Mouse (Mus musculus) megakaryocyte progenitor cell, adult 5-6 weeks (primary cell): Measurements from ENCODE around the gene Gata2. TPM values are rescaled to one million over a fixed set of nuclear protein-coding genes. Genes with fewer than 3 reads are reported as not detected.

Experiments
- ATAC-seq: replicated peaks from 2 replicates; pipeline ENCODE4 v1.8.0; 2016; ENCODE audit warnings: mild to moderate bottlenecking, moderate TSS enrichment, inconsistent platforms; ENCODE audit not compliant: poor library complexity
- total RNA-seq, 2 experiments: library from RNA; stranded (forward) in 1 of 2; stranded (reverse) in 1 of 2; fragments of 157-497, 149-512 nt in 1 of 2; fragments of 200-1000 nt in 1 of 2; gene quantifications; 2 replicates each; pipeline versions ENCODE4 v1.2.3 to v1.2.4; 2015 to 2017

The Gata2 gene
- total RNA-seq, 2 experiments from 2014 or later, result 6.0 to 19.8 TPM

- peak; percentile 59 for ATAC-seq
These were observed 58.2 kb downstream of the Gata2 start for GRCm38 (mm10) chr6:88251798-88252478.

GRCm38 (mm10) chr6:88254082-88254481, 60.4 kb downstream of the Gata2 start:
- peak; percentile 25 for ATAC-seq

- peak; percentile 24 for ATAC-seq
These were observed 61.7 kb downstream of the Gata2 start for GRCm38 (mm10) chr6:88255435-88255834.

Other genes starting within 250 kb of the Gata2 start
- 2.4 and 2.8 TPM in 2 replicates for gene H1fx, start 212.3 kb upstream of the Gata2 start, total RNA-seq (2015)
- gene H1fx, start 212.3 kb upstream of the Gata2 start, total RNA-seq (2017), result 0.68 and 1.7 TPM in 2 replicates
- 262 and 265 TPM in 2 replicates for gene Rab7, start 148.6 kb upstream of the Gata2 start, total RNA-seq (2015)
- 76.2 and 93.7 TPM in 2 replicates for gene Rab7, start 148.6 kb upstream of the Gata2 start, total RNA-seq (2017)
- gene Rpn1, start 109.4 kb upstream of the Gata2 start, total RNA-seq (2015), result 200 and 205 TPM in 2 replicates
- gene Rpn1, start 109.4 kb upstream of the Gata2 start, total RNA-seq (2017), result 385 and 395 TPM in 2 replicates
- gene Dnajb8, start 28.4 kb downstream of the Gata2 start, total RNA-seq (2015), result not detected in 2 replicates
- gene Dnajb8, start 28.4 kb downstream of the Gata2 start, total RNA-seq (2017), result not detected in 2 replicates